14 mouse cellular contexts compared by ENCODE assay signal in genomic region chr9:121074726-121075125, GRCm38 (mm10).
"Had no signal": no experiment of that assay in that cellular context is flagged by ENCODE, and none has a peak within 500 bp of the region (broad histone marks: within the 10 kb centered on the region; RNA-seq: fewer than 3 reads in every experiment).

No protein-coding gene starts in this region.

- H3K4me3 ChIP-seq: limb, embryonic 12.5 days; liver, embryonic 13.5 days; lung, embryonic 15.5 days; megakaryocyte, embryonic 14.5 days; midbrain, embryonic 13.5 days; neural tube, embryonic 12.5 days had no signal

- H3K4me1 ChIP-seq: liver, embryonic 13.5 days; megakaryocyte, embryonic 14.5 days had no signal

- H3K4me2 ChIP-seq: limb, embryonic 12.5 days; liver, embryonic 13.5 days; lung, embryonic 15.5 days; midbrain, embryonic 13.5 days; neural tube, embryonic 12.5 days had no signal

- DNase-seq: kidney, adult 8-10 months; kidney, postnatal 25 days; liver; liver, embryonic 13.5 days; liver, postnatal 0 days; lung, postnatal 14 days; thymus, postnatal 4 days had no signal

- H3K9me3 ChIP-seq: limb, embryonic 12.5 days; liver, embryonic 13.5 days; lung, embryonic 15.5 days; midbrain, embryonic 13.5 days; neural tube, embryonic 12.5 days had no signal

- H3K27me3 ChIP-seq: liver, embryonic 13.5 days; lung, embryonic 15.5 days; midbrain, embryonic 13.5 days; neural tube, embryonic 12.5 days had no signal

- ATAC-seq: intestine, embryonic 16.5 days; liver, postnatal 0 days; midbrain, embryonic 13.5 days had no signal

- H3K36me3 ChIP-seq: limb, embryonic 12.5 days; liver, embryonic 13.5 days; lung, embryonic 15.5 days; midbrain, embryonic 13.5 days; neural tube, embryonic 12.5 days had no signal

- H3K9ac ChIP-seq: liver, embryonic 13.5 days; liver, postnatal 0 days; lung, embryonic 15.5 days; midbrain, embryonic 13.5 days; neural tube, embryonic 12.5 days had no signal

- H3K27ac ChIP-seq: limb, embryonic 12.5 days; liver, embryonic 13.5 days; lung, embryonic 15.5 days; macrophage; midbrain, embryonic 13.5 days; neural tube, embryonic 12.5 days had no signal
